Mouse (Mus musculus) G1E (cell line): ENCODE measurements around the gene H2afx. TPM values are rescaled to one million over a fixed set of nuclear protein-coding genes. Genes with fewer than 3 reads are reported as not detected.

Experiments used
- ATAC-seq: 2 replicates; pipeline ENCODE4 v1.8.0; 2016; ENCODE audit warnings: mild to moderate bottlenecking; ENCODE audit not compliant: insufficient number of reproducible peaks, poor library complexity, low FRiP score, severe bottlenecking; ENCODE audit errors: extremely low read depth
- DNase-seq: peaks from one replicate; pipeline ENCODE4 v3.0.0; 2012; ENCODE audit warnings: low spot score
- H3K27me3 ChIP-seq: 2 replicates; pipeline ENCODE4 v1.6.1; 2012; ENCODE audit warnings: mild to moderate bottlenecking, low read length, inconsistent platforms; ENCODE audit not compliant: insufficient read depth
- H3K36me3 ChIP-seq: replicated peaks from 2 replicates; pipeline ENCODE3; 2012; ENCODE audit warnings: mild to moderate bottlenecking, inconsistent platforms
- H3K4me1 ChIP-seq: 2 replicates; pipeline ENCODE4 v1.6.1; 2012; ENCODE audit warnings: low read depth, low read length, inconsistent platforms, mixed read lengths; ENCODE audit not compliant: insufficient read depth
- H3K4me3 ChIP-seq: 2 replicates; pipeline ENCODE4 v1.5.1; 2012; ENCODE audit warnings: low read depth, mild to moderate bottlenecking, inconsistent platforms, low read length, moderate library complexity, mixed read lengths
- H3K9me3 ChIP-seq: replicated peaks from 2 replicates; pipeline ENCODE4 v1.6.1; 2012; ENCODE audit warnings: inconsistent platforms
- CTCF ChIP-seq: IDR thresholded peaks from 2 replicates; pipeline ENCODE4 v1.5.1; 2012; ENCODE audit warnings: low read depth, low read length, inconsistent platforms, mixed read lengths
- GATA1 ChIP-seq: IDR thresholded peaks from 2 replicates; pipeline ENCODE4 v1.6.1; 2012; ENCODE audit warnings: borderline replicate concordance, low read length, inconsistent platforms, mixed read lengths
- GATA2 ChIP-seq: IDR thresholded peaks from 2 replicates; pipeline ENCODE4 v1.6.1; 2012; ENCODE audit warnings: low read depth, low read length, inconsistent platforms, borderline replicate concordance
- POLR2AphosphoS5 ChIP-seq: IDR thresholded peaks from 2 replicates; pipeline ENCODE4 v1.6.1; 2012; ENCODE audit warnings: low read depth, low read length, inconsistent platforms; ENCODE audit not compliant: insufficient replicate concordance
- TAL1 ChIP-seq: conservative IDR thresholded peaks from 2 replicates; pipeline ENCODE4 v1.6.1; 2012; ENCODE audit warnings: low read depth, low read length, inconsistent platforms, mixed read lengths
- polyA plus RNA-seq: library from polyadenylated mRNA; stranded (reverse); fragments of >175 nt; gene quantifications from 2 replicates; pipeline ENCODE4 v1.2.3, GENCODE M21; 2012
- total RNA-seq, 2 experiments: library from RNA; stranded (forward) in 1 of 2; stranded (reverse) in 1 of 2; fragments of 200-1000 nt in 1 of 2; fragments of >200 nt in 1 of 2; fragmentation: Nextera tagmentation in 1 of 2; gene quantifications; 2 replicates each; pipeline ENCODE4 v1.2.3; 2014 to 2017

Gene H2afx
- total and polyA plus RNA-seq, 3 experiments: 227 to 762 (median 240) TPM

DNA sequence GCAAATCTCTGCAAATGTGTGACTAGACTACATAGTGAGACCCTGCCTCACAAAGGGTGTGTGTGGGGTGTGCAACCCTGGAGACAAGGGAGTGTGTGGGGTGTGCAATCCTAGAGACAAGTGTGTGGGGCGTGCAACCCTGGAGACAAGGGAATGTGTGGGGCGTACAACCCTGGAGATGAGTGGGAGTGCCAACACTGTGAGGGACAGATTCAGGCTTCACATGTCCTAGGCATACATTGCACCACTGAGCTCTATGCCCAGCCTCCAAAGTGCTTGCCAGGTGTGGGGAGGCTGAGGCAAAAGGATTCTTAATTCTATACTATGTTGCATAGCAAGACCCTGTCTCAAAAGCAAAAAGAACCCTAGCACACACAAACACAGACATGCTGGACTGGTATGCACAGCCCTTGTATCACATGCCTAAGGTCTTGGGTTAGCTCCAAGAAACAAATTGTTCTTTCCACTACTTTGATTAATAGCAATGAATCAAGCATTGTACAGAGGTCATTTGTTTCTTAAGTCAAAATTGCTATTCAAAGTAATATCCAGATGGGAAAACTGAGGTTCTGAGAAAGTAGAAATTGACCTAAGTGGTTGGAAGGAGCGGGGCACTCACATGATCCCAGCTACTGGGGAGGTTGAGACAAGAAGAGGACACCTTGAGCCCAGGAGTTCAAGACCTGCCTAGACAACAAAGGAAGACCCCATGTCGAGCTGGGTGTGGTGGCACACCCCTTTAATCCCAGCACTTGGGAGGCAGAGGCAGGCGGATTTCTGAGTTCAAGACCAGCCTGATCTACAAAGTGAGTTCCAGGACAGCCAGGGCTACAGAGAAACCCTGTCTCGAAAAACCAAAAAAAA is 11.3 kb downstream of the H2afx start:
- Histone ChIP-seq H3K4me3 (no peak overlapping the region), H3K9me3 (no peaks in the 10 kb centered on the region), H3K36me3 (peaks cover 72% of the 10 kb centered on the region), H3K4me1 (peaks cover 52% of the 10 kb centered on the region), H3K27me3 (no peaks in the 10 kb centered on the region)
- TF ChIP-seq CTCF (no peak), POLR2AphosphoS5 (no peak), GATA2 (no peak), TAL1 (no peak), GATA1 (no peak)
- DNase-seq (no peak), ATAC-seq (no peak)

DNA sequence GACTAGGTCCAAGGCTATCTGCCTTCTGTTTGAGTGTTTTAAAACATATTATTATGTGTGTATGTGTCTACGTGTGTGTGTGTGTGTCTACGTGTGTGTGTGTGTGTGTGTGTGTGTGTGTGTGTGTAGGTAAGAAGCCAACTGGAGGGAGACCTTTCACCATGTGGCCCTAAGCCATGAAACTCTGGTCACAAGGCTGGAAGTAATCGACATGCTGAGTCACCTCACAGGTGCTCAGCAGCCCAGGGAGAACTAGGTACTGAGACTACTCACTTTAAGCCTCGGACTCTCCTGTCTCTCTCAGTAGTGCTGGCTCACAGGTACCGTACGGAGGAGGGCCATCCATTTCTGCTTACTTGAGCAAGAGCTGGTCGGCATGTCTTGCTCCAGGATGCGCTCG is 12.7 kb downstream of the H2afx start:
- Histone ChIP-seq H3K4me3 (no peak overlapping the region), H3K9me3 (no peaks in the 10 kb centered on the region), H3K36me3 (peaks cover 72% of the 10 kb centered on the region), H3K27me3 (no peaks in the 10 kb centered on the region), H3K4me1 (peaks cover 38% of the 10 kb centered on the region)
- DNase-seq: no peak
- ATAC-seq: no peak
- TF ChIP-seq CTCF: no peak
- TF ChIP-seq GATA2: no peak
- no peak for TF ChIP-seq TAL1
- TF ChIP-seq GATA1: no peak
- no peak for TF ChIP-seq POLR2AphosphoS5

DNA sequence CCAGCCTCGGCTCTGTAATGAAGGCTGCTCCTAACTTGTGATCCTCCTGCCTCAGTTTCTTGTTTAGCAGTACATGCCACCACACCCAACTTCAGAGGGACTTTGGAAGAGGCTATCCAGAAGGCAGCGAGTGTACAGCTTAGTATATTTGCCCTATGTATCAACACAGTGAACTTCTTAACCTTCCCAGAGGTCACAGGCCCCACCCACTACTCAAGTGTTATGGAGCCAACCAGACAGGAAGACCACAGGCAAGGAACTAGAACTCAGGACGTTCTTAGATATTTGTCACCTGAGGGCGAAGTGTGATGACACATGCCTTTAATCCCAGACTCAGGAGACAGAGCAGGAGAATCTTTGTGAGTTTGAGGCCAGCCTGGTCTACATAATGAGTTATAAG is 13.1 kb downstream of the H2afx start:
- Histone ChIP-seq H3K4me3 (no peak overlapping the region), H3K9me3 (no peaks in the 10 kb centered on the region), H3K36me3 (peaks cover 73% of the 10 kb centered on the region), H3K27me3 (no peaks in the 10 kb centered on the region), H3K4me1 (peaks cover 37% of the 10 kb centered on the region)
- TF ChIP-seq GATA2 (no peak), POLR2AphosphoS5 (no peak), CTCF (no peak), GATA1 (no peak), TAL1 (no peak)
- DNase-seq (no peak), ATAC-seq (no peak)

DNA sequence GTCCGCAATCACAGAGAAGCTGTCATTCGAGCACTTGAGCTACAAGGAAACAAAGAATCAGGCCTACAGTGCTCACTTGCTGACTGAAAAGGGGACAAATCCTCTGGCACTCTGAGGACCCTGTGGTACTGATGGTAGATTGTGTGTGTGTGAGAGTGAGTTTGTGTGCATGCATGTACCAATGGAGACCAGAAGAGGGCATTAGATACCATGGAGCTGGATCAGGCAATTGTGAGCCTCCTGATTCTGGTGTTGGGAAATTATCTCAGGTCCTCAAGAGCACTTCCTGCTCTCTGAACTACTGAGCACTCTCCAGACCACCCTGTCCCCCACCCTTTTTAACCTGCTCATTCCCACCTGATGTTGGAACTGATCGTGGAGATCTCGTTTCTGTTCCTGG is 14.1 kb downstream of the H2afx start:
- DNase-seq (no peak), ATAC-seq (no peak)
- TF ChIP-seq TAL1 (no peak), CTCF (no peak), GATA2 (no peak)
- no peaks in the 10 kb centered on the region for H3K27me3 ChIP-seq
- H3K4me3 ChIP-seq: no peak overlapping the region
- peaks cover 80% of the 10 kb centered on the region for H3K36me3 ChIP-seq
- no peaks in the 10 kb centered on the region for H3K9me3 ChIP-seq
- peaks cover 34% of the 10 kb centered on the region for H3K4me1 ChIP-seq

DNA sequence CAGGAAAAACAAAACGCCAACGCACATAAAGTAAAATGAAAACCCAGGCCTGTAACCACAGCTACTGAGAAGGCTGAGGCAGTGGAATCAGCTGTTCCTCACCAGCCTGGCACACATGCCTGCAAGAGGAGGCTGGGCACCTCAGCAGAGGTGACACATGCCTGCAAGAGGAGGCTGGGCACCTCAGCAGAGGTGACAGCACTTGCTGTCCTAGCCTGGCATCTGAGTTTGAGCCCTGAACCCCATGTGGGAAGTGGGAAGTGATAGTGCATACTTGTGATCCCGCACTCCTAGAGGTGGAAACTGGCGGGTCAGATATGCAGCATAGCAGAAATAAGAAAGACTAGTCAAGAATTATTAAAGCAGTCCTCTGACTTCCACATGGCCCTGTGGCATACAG is 16.9 kb downstream of the H2afx start:
- no peak for ATAC-seq
- Histone ChIP-seq H3K9me3 (no peaks in the 10 kb centered on the region), H3K4me1 (peaks cover 23% of the 10 kb centered on the region), H3K27me3 (no peaks in the 10 kb centered on the region), H3K4me3 (no peak overlapping the region), H3K36me3 (peaks cover 96% of the 10 kb centered on the region)
- TF ChIP-seq GATA2 (no peak), GATA1 (no peak), POLR2AphosphoS5 (no peak), TAL1 (no peak), CTCF (no peak)
- no peak for DNase-seq

DNA sequence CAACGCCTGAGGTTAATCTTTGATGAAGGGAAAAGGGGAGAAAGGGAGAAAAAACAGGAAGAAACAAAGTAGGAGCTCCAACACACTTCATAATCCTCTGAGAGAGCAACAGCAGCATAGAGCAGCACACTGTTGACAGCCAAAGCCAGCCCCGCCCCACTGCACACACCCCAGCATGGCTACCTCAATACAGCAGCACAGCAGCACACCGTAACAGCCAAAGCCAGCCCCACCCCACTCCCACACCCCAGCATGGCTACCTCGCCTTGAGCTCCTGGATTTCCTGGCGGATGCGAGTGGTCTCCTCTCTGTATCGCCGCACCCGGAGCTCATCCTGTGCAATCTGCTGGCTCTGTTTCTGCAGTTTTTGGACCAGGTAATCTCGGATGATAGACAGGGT is 17.8 kb downstream of the H2afx start:
- H3K36me3 ChIP-seq: peaks cover 94% of the 10 kb centered on the region
- H3K4me1 ChIP-seq: peaks cover 24% of the 10 kb centered on the region
- DNase-seq: no peak
- ATAC-seq: no peak
- H3K4me3 ChIP-seq: no peak overlapping the region
- TF ChIP-seq GATA2: no peak
- H3K9me3 ChIP-seq: no peaks in the 10 kb centered on the region
- H3K27me3 ChIP-seq: no peaks in the 10 kb centered on the region

DNA sequence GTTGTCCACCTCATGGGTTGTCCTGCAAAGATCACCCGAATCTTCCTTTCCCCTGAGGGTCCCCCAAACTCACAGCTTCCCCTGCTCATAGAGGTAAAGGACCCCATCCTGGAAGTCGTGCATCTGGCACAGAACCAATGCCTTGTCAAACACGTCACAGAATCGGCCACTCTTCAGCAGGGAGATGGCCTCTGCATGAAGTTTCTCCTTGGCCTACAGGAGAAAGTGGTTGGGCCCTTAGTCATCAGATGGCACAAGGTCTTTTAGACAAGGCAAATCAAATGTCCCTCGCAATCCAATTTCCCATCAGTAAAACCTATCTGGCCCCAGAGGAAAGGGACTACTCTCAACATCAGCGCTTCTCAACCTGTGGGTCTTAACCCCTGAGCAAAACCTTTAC is 18.6 kb downstream of the H2afx start:
- peaks cover 23% of the 10 kb centered on the region for H3K4me1 ChIP-seq
- TF ChIP-seq POLR2AphosphoS5 (no peak), GATA1 (no peak), CTCF (no peak), GATA2 (no peak), TAL1 (no peak)
- ATAC-seq: no peak
- no peak overlapping the region for H3K4me3 ChIP-seq
- H3K36me3 ChIP-seq: peaks cover 93% of the 10 kb centered on the region
- H3K9me3 ChIP-seq: no peaks in the 10 kb centered on the region
- H3K27me3 ChIP-seq: no peaks in the 10 kb centered on the region
- no peak for DNase-seq
